Mouse (Mus musculus) urinary bladder, postnatal 36 days (tissue): ENCODE measurements around the gene Myo1e.

Experiments used
- DNase-seq, 2 experiments: peaks; one replicate each; pipeline ENCODE4 v3.0.0; 2022; ENCODE audit warnings: low spot score in 2 of 2, mixed read lengths in 1 of 2

Gene Myo1e

GRCm38 (mm10) chr9:70220461-70221170 is 13.5 kb downstream of the Myo1e start:
- no peak for DNase-seq

GRCm38 (mm10) chr9:70223142-70223541 is 16.0 kb downstream of the Myo1e start:
- DNase-seq: no peak

GRCm38 (mm10) chr9:70224046-70224445 is 16.9 kb downstream of the Myo1e start:
- no peak for DNase-seq

GRCm38 (mm10) chr9:70226359-70226758 is 19.2 kb downstream of the Myo1e start:
- no peak for DNase-seq

GRCm38 (mm10) chr9:70229823-70230222 is 22.7 kb downstream of the Myo1e start:
- DNase-seq: peak; percentile 32 to 45

- no peak for DNase-seq
These were observed 25.2 kb downstream of the Myo1e start for GRCm38 (mm10) chr9:70232044-70233010.

- DNase-seq: no peak
These were observed 30.0 kb downstream of the Myo1e start for GRCm38 (mm10) chr9:70237136-70237535.

GRCm38 (mm10) chr9:70237561-70237960 is 30.4 kb downstream of the Myo1e start:
- no peak for DNase-seq

GRCm38 (mm10) chr9:70238391-70238790 is 31.2 kb downstream of the Myo1e start:
- no peak for DNase-seq

- DNase-seq: no peak
These were observed 32.1 kb downstream of the Myo1e start for GRCm38 (mm10) chr9:70239229-70239628.

- no peak for DNase-seq
These were observed 33.7 kb downstream of the Myo1e start for GRCm38 (mm10) chr9:70240703-70241410.

- no peak for DNase-seq
These were observed 34.3 kb downstream of the Myo1e start for GRCm38 (mm10) chr9:70241411-70241961.

- DNase-seq: peak in 1 of 2 experiments; percentile 23
These were observed 35.1 kb downstream of the Myo1e start for GRCm38 (mm10) chr9:70242112-70242862.

- no peak for DNase-seq
These were observed 36.1 kb downstream of the Myo1e start for GRCm38 (mm10) chr9:70243241-70243640.

- DNase-seq: no peak
These were observed 36.6 kb downstream of the Myo1e start for GRCm38 (mm10) chr9:70243708-70244107.

- DNase-seq: no peak
These were observed 37.0 kb downstream of the Myo1e start for GRCm38 (mm10) chr9:70244115-70244514.

GRCm38 (mm10) chr9:70245040-70245439 is 37.9 kb downstream of the Myo1e start:
- DNase-seq: no peak

- no peak for DNase-seq
These were observed 39.3 kb downstream of the Myo1e start for GRCm38 (mm10) chr9:70246427-70246826.

- DNase-seq: no peak
These were observed 40.9 kb downstream of the Myo1e start for GRCm38 (mm10) chr9:70248046-70248445.

GRCm38 (mm10) chr9:70248826-70249225 is 41.7 kb downstream of the Myo1e start:
- DNase-seq: no peak
